Mouse (Mus musculus): ENCODE results near the gene Stn1. TPM values are rescaled to one million over a fixed set of nuclear protein-coding genes. Genes with fewer than 3 reads are reported as not detected.

Stn1 gene
- polyA plus RNA-seq (2017; shearing (Covaris generic)) = 37.3 TPM

DNA sequence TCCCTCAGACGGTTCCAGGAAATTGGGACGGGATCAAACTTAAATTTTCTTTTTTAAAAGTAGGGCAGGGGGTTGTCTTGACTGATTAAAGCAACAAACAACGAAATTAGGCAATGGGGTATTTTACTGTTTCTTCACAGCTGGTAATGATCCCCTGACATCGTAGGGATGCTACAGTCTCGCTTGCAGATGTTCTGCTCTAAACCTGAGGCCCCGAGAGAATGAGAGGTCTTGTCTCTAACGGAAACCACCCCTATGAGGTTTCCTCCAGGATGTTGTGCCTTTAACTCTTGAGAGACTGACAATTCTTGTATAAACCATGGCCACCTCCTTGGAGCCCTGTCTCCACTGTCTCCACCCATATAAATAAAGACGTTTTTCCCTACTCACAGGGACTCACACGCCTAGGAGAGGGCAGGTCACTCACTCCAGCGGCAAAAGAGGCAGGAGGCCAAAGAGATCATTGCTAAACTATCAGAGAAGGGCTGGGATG is at the start of gene Stn1:
TSS of gene Stn1 (minus strand) at position 208 of the 493 bp plus-strand sequence.

DNA sequence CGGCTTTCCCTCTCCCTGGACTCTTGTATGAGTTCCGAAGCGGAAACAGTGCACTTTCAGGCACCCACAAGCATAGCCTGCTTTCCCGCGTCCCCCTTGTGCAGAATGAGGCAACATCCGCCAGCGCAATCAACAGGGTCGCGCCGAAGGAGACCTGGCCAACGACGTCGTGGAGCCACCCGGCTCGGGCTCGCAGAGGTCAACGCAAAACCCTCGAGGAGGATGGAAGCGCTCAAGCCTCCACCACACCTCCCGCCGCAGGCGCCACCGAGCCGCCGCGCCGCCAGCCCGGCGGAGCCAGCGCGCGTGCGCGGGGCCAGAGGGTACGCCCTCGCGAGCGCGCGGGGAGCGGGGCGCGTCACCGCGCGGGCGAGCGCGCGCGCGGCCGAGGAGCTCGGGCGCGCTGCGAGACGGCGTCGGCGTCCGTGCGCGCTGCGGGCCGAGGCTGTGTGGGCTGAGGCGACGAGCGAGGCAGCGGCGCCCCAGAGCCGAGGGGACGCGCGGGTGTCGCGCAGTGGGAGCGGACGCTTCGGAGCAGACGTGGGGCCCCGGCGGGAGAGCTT is 42.0 kb upstream of the Stn1 start, which contains the start of gene Slk:
TSS of gene Slk (plus strand) at position 454 of the 563 bp plus-strand sequence.

DNA sequence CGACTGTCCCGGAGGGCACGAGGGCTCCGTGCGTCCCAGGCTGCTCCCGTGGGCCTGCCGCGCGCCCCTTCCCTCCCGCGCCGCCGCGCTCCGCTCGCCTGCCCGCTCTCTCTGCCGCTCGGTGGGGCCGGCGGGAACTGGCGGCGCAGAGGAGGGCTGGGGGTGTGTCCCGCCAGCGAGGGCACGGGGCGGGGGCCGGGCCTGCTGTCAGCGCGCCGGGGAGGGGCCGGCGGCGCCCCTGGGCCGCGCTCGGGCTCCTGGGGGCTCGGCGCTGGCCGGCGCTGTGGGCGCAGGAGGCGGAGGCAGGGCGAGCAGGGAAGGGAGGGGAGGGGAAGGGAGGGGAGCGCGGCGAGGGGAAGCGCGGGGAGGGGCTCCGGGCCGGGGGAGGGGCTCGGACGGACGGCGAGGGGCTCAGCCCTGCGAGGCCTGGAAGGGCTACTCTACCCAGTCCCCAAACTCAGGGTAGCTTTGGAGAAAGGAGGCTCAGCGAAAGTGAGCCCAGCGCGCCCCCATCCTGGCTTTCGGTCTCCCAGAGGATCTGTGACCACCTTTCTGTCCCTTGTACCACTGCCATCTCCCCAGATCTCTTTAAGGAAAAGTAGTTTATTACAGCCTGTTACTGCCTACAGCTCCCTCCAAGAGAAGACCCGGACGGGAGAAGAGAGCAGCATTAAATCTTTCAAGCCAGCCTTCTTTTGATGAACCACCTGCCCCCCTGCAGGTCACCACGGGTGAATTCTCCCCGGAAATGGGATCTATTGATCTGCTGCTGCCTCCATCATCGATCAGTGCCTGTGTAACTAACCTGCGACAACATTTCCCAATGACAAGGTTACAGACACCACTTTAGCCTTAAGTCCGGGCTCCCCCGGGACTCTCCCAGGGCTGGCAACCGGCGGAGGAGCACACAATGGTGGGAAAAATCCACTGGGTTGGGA is 72.7 kb downstream of the Stn1 start, which contains the start of gene Sh3pxd2a:
TSS of gene Sh3pxd2a (minus strand) at position 98 of the 938 bp plus-strand sequence.

Other genes starting within 250 kb of the Stn1 start
- 2.3 TPM for gene Sh3pxd2a, start 73.1 kb downstream of the Stn1 start, polyA plus RNA-seq (2017; shearing (Covaris generic))
- 64.1 TPM for gene Slk, start 42.2 kb upstream of the Stn1 start, polyA plus RNA-seq (2017; shearing (Covaris generic))
- not detected for gene Col17a1, start 154.6 kb upstream of the Stn1 start, polyA plus RNA-seq (2017; shearing (Covaris generic))
- gene Sfr1, start 194.2 kb upstream of the Stn1 start, polyA plus RNA-seq (2017; shearing (Covaris generic)) = 151 TPM